Mouse (Mus musculus): Measurements from ENCODE around the gene Irgc1.

DNA sequence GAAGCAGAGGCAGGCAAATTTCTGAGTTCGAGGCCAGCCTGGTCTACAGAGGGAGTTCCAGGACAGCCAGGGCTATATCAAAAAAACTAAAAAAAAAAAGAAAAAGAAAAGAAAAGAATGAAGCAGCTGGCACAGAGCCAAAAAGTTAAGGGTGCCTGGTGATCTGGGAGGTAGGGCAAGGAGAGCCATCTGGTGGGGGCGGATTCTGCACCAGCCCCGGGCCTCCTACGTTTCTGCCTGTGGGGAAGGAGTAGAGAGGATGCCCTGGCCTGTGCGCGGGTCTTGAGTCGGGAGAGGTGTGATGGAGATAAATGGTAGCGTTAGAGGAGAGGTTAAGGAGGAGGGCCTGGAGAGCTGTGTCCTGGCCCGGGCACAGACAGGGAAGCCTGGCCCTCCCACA lies 43.9 kb downstream of the Irgc1 start:
- TF ChIP-seq TAL1 (IDR thresholded peaks at IDR 0.05; ENCODE audit: low read length) (no peak), UBTF (IDR thresholded peaks at IDR 0.05; ENCODE audit: borderline replicate concordance, insufficient read depth, low read depth, low read length) (no peak), CHD2 (IDR thresholded peaks at IDR 0.05; ENCODE audit: low read length) (no peak), ZMIZ1 (IDR thresholded peaks at IDR 0.05; ENCODE audit: low read depth, low read length) (no peak), MYC (IDR thresholded peaks at IDR 0.05; ENCODE audit: low read depth, low read length) (no peak), HCFC1 (IDR thresholded peaks at IDR 0.05; ENCODE audit: low read depth, low read length) (no peak), MXI1 (IDR thresholded peaks at IDR 0.05; ENCODE audit: low read depth, low read length) (no peak), BHLHE40 (IDR thresholded peaks at IDR 0.05; ENCODE audit: borderline replicate concordance, low read depth, low read length) (no peak), CTCF (IDR thresholded peaks at IDR 0.05 in 2 of 3, conservative IDR thresholded peaks at IDR 0.05 in 1 of 3; ENCODE audit: control insufficient read depth in 1 of 3, insufficient read depth in 1 of 3, low read depth in 2 of 3, low read length in 3 of 3, poor library complexity in 1 of 3, severe bottlenecking in 1 of 3) (no peak), TCF12 (IDR thresholded peaks at IDR 0.05; ENCODE audit: low read depth, low read length) (no peak), POLR2A (IDR thresholded peaks at IDR 0.05; ENCODE audit: control insufficient read depth in 1 of 2, insufficient read depth in 1 of 2, low read depth in 1 of 2, low read length in 2 of 2, poor library complexity in 1 of 2) (no peak), CHD1 (IDR thresholded peaks at IDR 0.05; ENCODE audit: low read depth, low read length) (no peak), USF1 (IDR thresholded peaks at IDR 0.05; ENCODE audit: low read depth, low read length) (no peak), EP300 (IDR thresholded peaks at IDR 0.05; ENCODE audit: low read depth in 1 of 2, low read length in 2 of 2) (no peak)

All from MEL (cell line).